Mouse (Mus musculus) skeletal muscle tissue, adult 2 months (tissue): Measurements from ENCODE around the gene Pex5l.

Experiments used
- DNase-seq: peaks from one replicate; pipeline ENCODE4 v3.0.0-alpha.2; 2012; ENCODE audit warnings: low read depth, low spot score

Pex5l gene

DNA sequence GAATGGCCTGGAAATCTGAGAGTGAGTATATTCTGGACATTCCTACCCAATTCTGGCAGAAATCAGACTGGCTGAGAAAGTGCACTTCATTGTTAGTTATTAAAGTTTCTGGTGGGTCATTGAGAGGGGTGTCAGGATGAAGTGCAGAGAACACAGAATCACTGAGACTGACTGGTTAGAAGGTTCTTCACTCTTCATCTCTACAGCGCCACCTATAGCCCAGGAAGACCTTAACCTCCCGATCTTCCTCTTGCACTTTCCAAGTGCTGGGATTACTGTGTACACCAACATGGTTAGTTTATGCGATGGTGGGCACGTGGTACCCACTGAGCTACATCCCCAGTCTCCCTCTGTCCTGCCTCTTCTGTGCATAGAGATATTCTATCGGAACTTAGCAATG, 195.6 kb downstream of the Pex5l start:
- no peak for DNase-seq

DNA sequence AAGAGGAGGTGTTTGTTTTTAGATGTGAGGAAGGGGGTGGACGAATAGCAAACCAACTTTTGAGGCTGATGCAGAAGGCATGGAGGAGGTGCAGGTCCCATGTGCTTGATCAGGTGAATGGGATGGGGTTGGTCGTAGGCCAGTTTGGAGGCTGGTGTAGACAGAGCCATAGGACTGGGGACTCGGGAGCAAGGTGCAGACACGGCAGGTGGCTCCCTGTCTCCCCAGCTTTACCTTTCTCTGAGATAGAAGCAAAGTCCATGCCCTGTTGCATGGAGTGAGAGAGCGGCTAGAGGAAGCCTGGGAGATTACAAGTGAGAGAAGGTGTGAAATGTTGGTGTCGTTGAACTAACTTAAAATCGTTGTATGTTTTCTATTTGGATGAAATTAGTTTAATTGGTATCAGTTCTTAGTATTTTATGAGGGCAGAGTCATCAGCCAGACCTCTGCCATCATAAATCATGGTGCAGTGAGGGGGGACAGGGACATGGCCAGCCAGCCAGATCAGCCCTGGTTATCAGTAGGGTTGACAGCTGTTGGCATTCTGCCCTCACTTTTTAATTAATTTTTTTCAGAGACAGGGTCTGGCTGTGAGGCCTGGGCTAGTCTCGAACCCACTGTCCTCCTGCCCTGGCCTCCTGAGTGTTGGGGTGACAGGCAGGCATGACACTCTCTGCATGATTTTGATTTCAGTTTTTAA, 203.1 kb downstream of the Pex5l start:
- DNase-seq = no peak

- no peak for DNase-seq
These were observed 218.9 kb downstream of the Pex5l start for GRCm38 (mm10) chr3:32924168-32924567.

DNA sequence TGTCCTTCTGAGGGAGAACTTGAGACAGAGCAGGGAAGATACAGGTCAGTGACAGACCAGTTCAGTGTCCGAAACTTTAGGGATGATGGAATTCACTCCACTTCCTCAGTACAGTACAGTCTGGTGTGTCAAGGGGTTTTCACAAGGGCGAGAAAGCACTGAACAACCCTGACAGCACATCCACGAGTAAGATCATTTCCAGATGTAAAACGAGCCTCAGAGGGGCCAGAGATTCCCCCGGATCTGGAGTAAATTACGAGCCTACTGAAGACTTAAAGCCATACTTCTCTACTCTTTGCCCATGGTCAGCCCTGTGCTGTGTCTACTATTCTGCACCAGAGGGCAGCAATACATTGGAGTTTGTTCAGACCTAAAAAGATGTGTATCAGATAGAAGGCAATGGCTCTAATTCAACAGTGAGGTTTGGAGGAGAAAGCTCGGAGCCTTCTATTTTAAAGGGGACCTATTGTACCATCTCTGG, 232.9 kb downstream of the Pex5l start:
- DNase-seq = no peak

DNA sequence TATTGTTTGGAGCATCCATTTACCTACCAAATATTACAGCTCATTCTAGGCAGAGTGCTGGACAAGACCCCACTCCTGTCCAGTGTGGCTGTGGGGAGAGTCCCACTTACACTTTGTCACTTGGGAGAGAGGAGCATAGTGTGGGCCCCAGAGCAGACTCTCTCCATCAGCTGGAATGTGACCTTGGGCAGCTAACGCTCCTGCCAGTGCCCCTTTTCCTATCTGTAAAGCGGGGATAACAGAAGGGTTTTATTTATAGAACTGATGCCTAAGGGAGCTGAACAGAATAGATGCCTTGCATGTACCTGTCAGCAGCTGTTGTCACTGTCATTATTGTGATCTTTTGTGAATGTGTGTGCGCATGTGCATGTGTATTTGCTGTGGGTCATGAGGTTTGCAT, 234.6 kb downstream of the Pex5l start:
- no peak for DNase-seq

GRCm38 (mm10) chr3:32905850-32906779, 236.9 kb downstream of the Pex5l start:
- no peak for DNase-seq

- DNase-seq = no peak
These were observed 238.4 kb downstream of the Pex5l start for GRCm38 (mm10) chr3:32904599-32904998.

DNA sequence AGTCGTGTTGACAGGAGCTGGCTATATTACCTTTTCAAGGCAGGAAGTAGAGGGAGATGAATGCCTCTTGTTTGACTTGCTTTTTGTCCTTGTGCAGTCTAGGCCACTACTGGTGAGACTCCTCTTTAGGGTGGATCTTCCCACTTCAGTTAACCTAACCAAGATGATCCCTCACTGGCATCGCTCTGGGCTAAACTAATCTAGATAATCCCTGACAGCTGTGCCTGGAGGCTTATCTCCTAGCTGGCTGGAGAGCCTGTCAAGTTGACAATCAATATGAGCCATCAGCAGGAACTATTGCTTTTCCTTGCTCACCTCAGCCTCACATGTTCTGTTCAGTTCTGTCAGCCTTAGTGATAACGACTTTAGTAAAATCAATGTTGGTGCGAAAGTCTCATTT, 239.6 kb downstream of the Pex5l start:
- DNase-seq = no peak
